ENCODE assay signal across 7 mouse cellular contexts in the genomic region with DNA sequence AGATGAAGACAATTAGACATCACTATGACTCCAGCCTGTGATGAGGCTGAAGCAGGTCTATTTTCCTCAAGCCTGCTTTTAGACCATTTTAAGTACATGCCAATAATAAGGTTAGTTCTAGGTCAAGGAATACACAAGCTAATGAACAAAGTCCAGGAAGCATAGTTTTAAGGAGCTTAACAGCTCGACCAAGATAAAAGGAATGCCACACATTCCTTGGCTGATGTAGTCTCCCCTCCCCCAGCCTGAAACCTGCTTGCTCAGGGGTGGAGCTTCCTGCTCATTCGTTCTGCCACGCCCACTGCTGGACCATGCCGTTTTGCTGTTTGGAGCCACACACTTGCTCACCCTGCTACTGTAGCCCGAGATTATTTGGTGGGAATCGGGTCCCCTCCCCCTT.
DNase-seq lines count a peak whose midpoint lies in the region; ATAC-seq and TF ChIP-seq lines count a peak whose summit lies in the region.
"Not testable (repeated sequence)": the region's sequence is repeated elsewhere in the genome, so short reads cannot be mapped to it uniquely, and the experiment has no call there.

No protein-coding gene starts in this region.

- 53% methylated on average over 6 of the region's 6 CpGs for WGBS in lung, postnatal 0 days

- intact Hi-C loops in heart, postnatal 10 days (cut with DNase I) = not testable (repeated sequence)

- H3K36me3 ChIP-seq in lung, postnatal 0 days (ENCODE audit: insufficient read depth, low read length) = not testable (repeated sequence)

- not testable (repeated sequence) for H3K9ac ChIP-seq in lung, postnatal 0 days (replicated peaks; ENCODE audit: low read depth)

- not testable (repeated sequence) for H3K4me2 ChIP-seq in lung, postnatal 0 days (replicated peaks; ENCODE audit: low read depth, low read length)

- not testable (repeated sequence) for TF ChIP-seq EP300 in lung, postnatal 0 days (IDR thresholded peaks at IDR 0.05)

- not testable (repeated sequence) for H3K27me3 ChIP-seq in lung, postnatal 0 days (replicated peaks; ENCODE audit: insufficient read depth, low read length)

- TF ChIP-seq CTCF in lung, postnatal 0 days (IDR thresholded peaks at IDR 0.05) = not testable (repeated sequence)

- not testable (repeated sequence) for H3K9me3 ChIP-seq in lung, postnatal 0 days (ENCODE audit: low read length)

- DNase-seq in Muller cell, postnatal 12 days (ENCODE audit: inconsistent ontology term) = peak; percentile 26
- DNase-seq in embryo, embryonic 10 days (ENCODE audit: low spot score) = peak; percentile 4
- DNase-seq in heart, postnatal 10 days = peak; percentile 3 to 10
- peak; percentile 32 to 47 for DNase-seq in kidney, adult 8-10 months
- peak; percentile 37 to 40 for DNase-seq in kidney, postnatal 36 days
- DNase-seq in lung, postnatal 0 days (ENCODE audit: low spot score) = peak; percentile 25
- DNase-seq in mesoderm, embryonic 11.5 days (ENCODE audit: low read depth, low spot score) = peak; percentile 6

- not testable (repeated sequence) for H3K4me3 ChIP-seq in lung, postnatal 0 days (ENCODE audit: low read depth, low read length)

- not testable (repeated sequence) for H3K27ac ChIP-seq in lung, postnatal 0 days (ENCODE audit: low read length)

- H3K4me1 ChIP-seq in lung, postnatal 0 days (ENCODE audit: insufficient read depth, low read depth, low read length) = not testable (repeated sequence)

- ATAC-seq in lung, postnatal 0 days = peak; percentile 25; the same call in 1 of the 2 replicates
